Mouse (Mus musculus): ENCODE measurements around the gene Atoh7. TPM values are rescaled to one million over a fixed set of nuclear protein-coding genes. Genes with fewer than 3 reads are reported as not detected.

Atoh7 gene
- polyA plus RNA-seq, 1 experiment from 2014 or later: not detected

DNA sequence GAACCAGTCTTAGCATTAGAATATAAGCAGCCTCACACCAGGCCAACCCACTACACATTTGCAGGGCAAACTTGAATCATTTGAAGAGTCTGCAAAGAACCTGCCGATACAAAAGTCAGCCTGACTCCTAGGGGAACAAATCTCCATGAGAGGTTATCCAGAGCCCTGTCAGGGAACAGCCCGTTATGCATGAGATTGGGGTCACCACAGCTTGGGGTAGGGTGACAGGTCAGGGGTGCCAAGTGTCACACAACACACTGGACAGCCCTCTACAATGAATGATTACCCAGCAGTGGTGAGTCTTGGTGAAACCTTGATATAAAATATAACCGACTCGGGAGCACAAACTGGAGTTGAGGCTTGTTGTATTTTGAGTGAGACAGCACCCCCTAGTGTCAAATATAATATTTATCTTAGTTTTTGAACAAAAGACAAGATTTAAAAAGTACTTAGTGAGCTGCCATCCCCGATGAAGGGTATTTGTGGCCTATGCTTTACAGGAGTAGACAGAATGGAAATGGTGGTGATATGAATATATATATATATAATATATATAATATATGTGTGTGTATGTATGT is 13.7 kb downstream of the Atoh7 start:
- Histone ChIP-seq H3K4me1 (ENCODE audit: insufficient read depth, low read depth, low read length) (no peaks in the 10 kb centered on the region), H3K27me3 (replicated peaks; ENCODE audit: insufficient read depth, low read length) (no peaks in the 10 kb centered on the region), H3K9ac (replicated peaks; ENCODE audit: low read depth) (no peak overlapping the region), H3K9me3 (ENCODE audit: low read length) (no peaks in the 10 kb centered on the region), H3K27ac (ENCODE audit: low read length) (no peak overlapping the region), H3K36me3 (ENCODE audit: insufficient read depth, low read length) (no peaks in the 10 kb centered on the region), H3K4me3 (ENCODE audit: low read depth, low read length) (no peak overlapping the region), H3K4me2 (replicated peaks; ENCODE audit: low read depth, low read length) (no peak overlapping the region)
- ATAC-seq (no peak), DNase-seq (ENCODE audit: low spot score) (peak; percentile 62)
- WGBS: 36% methylated on average over 5 of the region's 5 CpGs
- TF ChIP-seq EP300 (IDR thresholded peaks at IDR 0.05): no peak
- peak; percentile 51 for TF ChIP-seq CTCF (IDR thresholded peaks at IDR 0.05)

GRCm38 (mm10) chr10:63113716-63114360 is 14.4 kb downstream of the Atoh7 start:
- no peaks in the 10 kb centered on the region for H3K9me3 ChIP-seq (ENCODE audit: low read length)
- no peak overlapping the region for H3K4me3 ChIP-seq (ENCODE audit: low read depth, low read length)
- H3K27ac ChIP-seq (ENCODE audit: low read length): no peak overlapping the region
- no peak overlapping the region for H3K9ac ChIP-seq (replicated peaks; ENCODE audit: low read depth)
- TF ChIP-seq CTCF (IDR thresholded peaks at IDR 0.05): no peak
- TF ChIP-seq EP300 (IDR thresholded peaks at IDR 0.05): no peak
- H3K36me3 ChIP-seq (ENCODE audit: insufficient read depth, low read length): no peaks in the 10 kb centered on the region
- H3K4me1 ChIP-seq (ENCODE audit: insufficient read depth, low read depth, low read length): no peaks in the 10 kb centered on the region
- no peaks in the 10 kb centered on the region for H3K27me3 ChIP-seq (replicated peaks; ENCODE audit: insufficient read depth, low read length)
- ATAC-seq (no peak), DNase-seq (ENCODE audit: low spot score) (no peak)
- WGBS: 77% methylated on average over 6 of the region's 6 CpGs
- no peak overlapping the region for H3K4me2 ChIP-seq (replicated peaks; ENCODE audit: low read depth, low read length)

DNA sequence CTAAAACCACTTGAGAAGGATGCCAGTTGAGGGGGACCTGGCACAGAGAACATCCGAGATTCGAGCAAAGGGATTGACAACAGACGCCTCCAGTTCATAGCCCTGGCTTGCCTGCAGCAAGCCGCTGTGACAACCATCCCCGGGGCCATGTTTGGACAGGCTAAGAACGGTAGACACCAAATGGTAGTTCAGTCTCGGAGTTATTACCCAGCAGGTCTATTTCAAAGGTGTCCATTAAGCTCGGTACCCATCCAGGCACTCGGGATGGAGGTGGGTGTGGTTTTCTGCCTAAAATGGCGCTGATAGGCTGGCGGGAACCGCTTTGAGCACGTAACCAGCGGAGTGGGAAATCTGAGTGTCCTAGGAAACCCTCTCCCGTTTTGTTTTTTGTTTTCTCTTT is 16.4 kb downstream of the Atoh7 start:
- 85% methylated on average over 15 of the region's 15 CpGs for WGBS
- Histone ChIP-seq H3K36me3 (ENCODE audit: insufficient read depth, low read length) (no peaks in the 10 kb centered on the region), H3K4me1 (ENCODE audit: insufficient read depth, low read depth, low read length) (no peaks in the 10 kb centered on the region), H3K4me3 (ENCODE audit: low read depth, low read length) (no peak overlapping the region), H3K27me3 (replicated peaks; ENCODE audit: insufficient read depth, low read length) (no peaks in the 10 kb centered on the region), H3K9me3 (ENCODE audit: low read length) (no peaks in the 10 kb centered on the region), H3K9ac (replicated peaks; ENCODE audit: low read depth) (no peak overlapping the region), H3K27ac (ENCODE audit: low read length) (no peak overlapping the region), H3K4me2 (replicated peaks; ENCODE audit: low read depth, low read length) (no peak overlapping the region)
- no peak for ATAC-seq
- DNase-seq (ENCODE audit: low spot score): no peak
- no peak for TF ChIP-seq CTCF (IDR thresholded peaks at IDR 0.05)
- TF ChIP-seq EP300 (IDR thresholded peaks at IDR 0.05): no peak

DNA sequence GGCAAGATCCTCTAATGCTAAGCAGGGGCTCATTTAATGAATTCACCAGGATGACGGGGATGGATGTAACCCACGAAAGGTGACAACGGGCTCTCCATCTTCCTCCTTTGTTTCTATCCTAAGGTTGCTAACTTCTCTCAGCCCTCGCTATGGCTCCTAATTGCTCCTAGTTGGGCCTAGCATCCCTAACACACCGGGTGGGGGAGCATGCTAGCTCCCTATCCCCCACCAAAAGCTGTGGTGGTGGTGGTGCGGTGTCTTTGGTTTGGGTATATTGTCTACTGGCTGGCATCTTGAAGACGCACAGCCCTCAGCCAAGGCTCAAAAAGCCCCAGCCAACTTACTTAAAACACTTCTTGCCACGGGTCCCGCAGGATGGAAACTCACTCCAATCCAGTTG is 16.9 kb downstream of the Atoh7 start:
- H3K27me3 ChIP-seq (replicated peaks; ENCODE audit: insufficient read depth, low read length): no peaks in the 10 kb centered on the region
- no peak overlapping the region for H3K27ac ChIP-seq (ENCODE audit: low read length)
- ATAC-seq (no peak), DNase-seq (ENCODE audit: low spot score) (no peak)
- TF ChIP-seq EP300 (IDR thresholded peaks at IDR 0.05): no peak
- no peak for TF ChIP-seq CTCF (IDR thresholded peaks at IDR 0.05)
- H3K4me1 ChIP-seq (ENCODE audit: insufficient read depth, low read depth, low read length): no peaks in the 10 kb centered on the region
- no peaks in the 10 kb centered on the region for H3K36me3 ChIP-seq (ENCODE audit: insufficient read depth, low read length)
- no peak overlapping the region for H3K4me3 ChIP-seq (ENCODE audit: low read depth, low read length)
- no peaks in the 10 kb centered on the region for H3K9me3 ChIP-seq (ENCODE audit: low read length)
- 92% methylated on average over 9 of the region's 9 CpGs for WGBS
- no peak overlapping the region for H3K4me2 ChIP-seq (replicated peaks; ENCODE audit: low read depth, low read length)
- H3K9ac ChIP-seq (replicated peaks; ENCODE audit: low read depth): no peak overlapping the region

DNA sequence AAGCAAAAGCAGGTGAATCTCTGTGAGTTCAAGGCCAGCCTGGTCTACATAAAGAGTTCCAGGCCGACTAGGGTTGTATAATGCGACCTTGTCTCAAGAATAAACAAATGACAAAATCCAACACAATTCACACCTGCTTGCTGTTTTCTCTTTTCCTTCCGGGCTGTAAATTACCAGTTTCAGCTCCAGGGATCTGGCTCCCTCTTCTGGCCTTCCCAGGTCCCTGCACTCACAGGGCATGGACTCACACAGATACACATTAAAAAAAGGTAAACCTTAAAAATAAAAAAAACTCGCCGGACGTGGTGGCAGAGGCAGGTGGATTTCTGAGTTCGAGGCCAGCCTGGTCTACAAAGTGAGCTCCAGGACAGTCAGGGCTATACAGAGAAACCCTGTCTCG is 18.1 kb downstream of the Atoh7 start:
- Histone ChIP-seq H3K9ac (replicated peaks; ENCODE audit: low read depth) (no peak overlapping the region), H3K4me1 (ENCODE audit: insufficient read depth, low read depth, low read length) (no peaks in the 10 kb centered on the region), H3K9me3 (ENCODE audit: low read length) (no peaks in the 10 kb centered on the region), H3K36me3 (ENCODE audit: insufficient read depth, low read length) (no peaks in the 10 kb centered on the region), H3K4me2 (replicated peaks; ENCODE audit: low read depth, low read length) (no peak overlapping the region), H3K4me3 (ENCODE audit: low read depth, low read length) (no peak overlapping the region), H3K27ac (ENCODE audit: low read length) (no peak overlapping the region), H3K27me3 (replicated peaks; ENCODE audit: insufficient read depth, low read length) (no peaks in the 10 kb centered on the region)
- 89% methylated on average over 8 of the region's 8 CpGs for WGBS
- ATAC-seq (no peak), DNase-seq (ENCODE audit: low spot score) (no peak)
- TF ChIP-seq EP300 (IDR thresholded peaks at IDR 0.05) (no peak), CTCF (IDR thresholded peaks at IDR 0.05) (no peak)

- Histone ChIP-seq H3K4me3 (ENCODE audit: low read depth, low read length) (no peak overlapping the region), H3K27me3 (replicated peaks; ENCODE audit: insufficient read depth, low read length) (no peaks in the 10 kb centered on the region), H3K4me2 (replicated peaks; ENCODE audit: low read depth, low read length) (no peak overlapping the region), H3K27ac (ENCODE audit: low read length) (no peak overlapping the region), H3K9ac (replicated peaks; ENCODE audit: low read depth) (no peak overlapping the region), H3K36me3 (ENCODE audit: insufficient read depth, low read length) (no peaks in the 10 kb centered on the region), H3K9me3 (ENCODE audit: low read length) (no peaks in the 10 kb centered on the region), H3K4me1 (ENCODE audit: insufficient read depth, low read depth, low read length) (no peaks in the 10 kb centered on the region)
- WGBS: 68% methylated on average over 14 of the region's 14 CpGs
- no peak for DNase-seq (ENCODE audit: low spot score)
- no peak for ATAC-seq
- TF ChIP-seq EP300 (IDR thresholded peaks at IDR 0.05) (no peak), CTCF (IDR thresholded peaks at IDR 0.05) (no peak)
Observed at GRCm38 (mm10) chr10:63119916-63120315, 20.5 kb downstream of the Atoh7 start.

Data from lung, postnatal 0 days (tissue).